Mouse (Mus musculus): ENCODE measurements around the gene Tsc22d1.

The Tsc22d1 gene

GRCm38 (mm10) chr14:76414862-76415780 is at the start of gene Tsc22d1:
TSS of gene Tsc22d1 (plus strand) at chr14:76414961.
- peak; percentile 34 for DNase-seq (ENCODE audit: low spot score)

DNA sequence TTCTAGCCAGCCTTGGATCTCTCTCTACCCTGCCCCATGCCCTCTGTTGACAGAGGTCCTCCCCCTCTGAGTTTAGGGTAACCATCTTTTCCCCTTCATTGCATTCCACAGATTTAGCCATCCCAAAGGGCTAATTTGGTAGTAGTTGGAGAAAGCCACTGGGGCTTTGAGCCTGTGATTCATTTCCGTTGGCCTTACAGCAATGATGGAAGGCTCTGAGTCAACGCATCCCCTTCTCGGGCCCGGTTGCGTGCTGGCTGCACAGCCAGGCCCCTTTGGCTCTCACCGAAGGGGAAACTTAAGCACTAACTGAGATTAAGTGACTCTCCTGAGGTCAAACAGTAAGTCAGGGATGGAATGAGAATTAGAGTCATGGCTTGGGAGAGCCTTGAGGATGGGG is 41.1 kb upstream of the Tsc22d1 start:
- no peak for DNase-seq (ENCODE audit: low spot score)

DNA sequence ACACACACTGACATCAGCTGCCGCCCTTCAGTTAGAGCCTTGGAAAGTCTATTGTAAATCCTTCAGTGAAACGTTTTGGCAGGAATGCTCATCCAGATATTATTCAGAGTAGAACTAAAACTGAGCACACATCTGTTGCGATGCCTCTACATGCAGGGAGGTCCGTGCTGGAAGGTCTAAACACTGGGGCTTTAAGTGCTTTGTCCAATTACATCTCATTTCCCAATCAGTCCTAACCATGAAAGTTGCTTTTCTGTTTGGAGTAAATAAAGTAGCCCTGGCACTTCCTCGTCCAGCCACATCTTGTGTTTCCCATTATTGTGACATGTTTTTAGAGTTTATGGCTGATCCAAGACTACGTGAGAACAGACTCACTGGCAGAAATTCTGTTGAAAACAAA is 40.2 kb upstream of the Tsc22d1 start:
- no peak for DNase-seq (ENCODE audit: low spot score)

- no peak for DNase-seq (ENCODE audit: low spot score)
Measured at GRCm38 (mm10) chr14:76376561-76376960, 38.2 kb upstream of the Tsc22d1 start.

- DNase-seq (ENCODE audit: low spot score) = no peak
Measured at GRCm38 (mm10) chr14:76379411-76379810, 35.4 kb upstream of the Tsc22d1 start.

GRCm38 (mm10) chr14:76388025-76388424 is 26.7 kb upstream of the Tsc22d1 start:
- no peak for DNase-seq (ENCODE audit: low spot score)

GRCm38 (mm10) chr14:76398251-76398650 is 16.5 kb upstream of the Tsc22d1 start:
- DNase-seq (ENCODE audit: low spot score) = no peak

GRCm38 (mm10) chr14:76402574-76402973 is 12.2 kb upstream of the Tsc22d1 start:
- DNase-seq (ENCODE audit: low spot score) = no peak

- DNase-seq (ENCODE audit: low spot score) = no peak
Measured at GRCm38 (mm10) chr14:76409111-76409510, 5.7 kb upstream of the Tsc22d1 start.

- DNase-seq (ENCODE audit: low spot score) = no peak
Measured at GRCm38 (mm10) chr14:76413773-76414121, 1.0 kb upstream of the Tsc22d1 start.

- peak; percentile 98 for DNase-seq (ENCODE audit: low spot score)
Measured at GRCm38 (mm10) chr14:76414122-76414861, 469 bp upstream of the Tsc22d1 start.

GRCm38 (mm10) chr14:76415781-76416301 is 1.1 kb downstream of the Tsc22d1 start:
- peak; percentile 65 for DNase-seq (ENCODE audit: low spot score)

GRCm38 (mm10) chr14:76416366-76417040 is 1.7 kb downstream of the Tsc22d1 start:
- DNase-seq (ENCODE audit: low spot score) = no peak

DNA sequence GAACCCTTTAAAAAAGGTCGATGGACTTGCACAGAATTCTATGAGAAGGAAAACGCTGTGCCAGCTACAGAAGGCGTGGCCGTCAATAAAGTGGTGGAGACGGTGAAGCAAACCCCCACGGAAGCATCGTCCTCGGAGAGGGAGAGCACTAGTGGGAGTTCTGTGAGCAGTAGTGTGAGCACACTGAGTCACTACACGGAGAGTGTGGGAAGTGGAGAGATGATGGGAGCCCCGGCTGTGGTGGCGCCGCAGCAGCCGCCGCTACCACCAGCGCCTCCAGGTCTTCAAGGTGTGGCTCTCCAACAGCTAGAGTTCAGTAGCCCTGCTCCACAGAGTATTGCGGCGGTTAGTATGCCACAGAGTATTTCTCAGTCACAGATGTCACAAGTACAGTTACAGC is 2.6 kb downstream of the Tsc22d1 start:
- no peak for DNase-seq (ENCODE audit: low spot score)

- DNase-seq (ENCODE audit: low spot score) = no peak
Measured at GRCm38 (mm10) chr14:76420726-76421125, 6.0 kb downstream of the Tsc22d1 start.

DNA sequence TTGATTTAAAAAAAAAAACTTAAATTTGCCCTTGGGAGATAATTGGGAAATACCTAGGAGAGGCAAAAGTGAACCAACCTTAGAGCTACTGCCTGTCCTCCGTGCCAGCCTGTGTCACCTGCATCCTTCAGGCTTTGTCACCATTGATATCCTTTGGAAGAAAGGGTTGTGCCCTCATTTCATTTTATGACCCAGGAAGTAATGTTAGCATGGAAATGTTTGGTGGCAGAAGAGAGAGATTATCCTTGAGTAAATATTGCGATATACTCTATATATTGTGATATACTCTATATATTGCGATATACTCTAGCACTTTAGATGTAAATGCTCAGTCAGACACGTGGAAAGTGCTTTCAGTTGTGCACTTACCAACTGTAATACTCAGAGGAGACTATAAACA is 6.4 kb downstream of the Tsc22d1 start:
- DNase-seq (ENCODE audit: low spot score) = no peak

DNA sequence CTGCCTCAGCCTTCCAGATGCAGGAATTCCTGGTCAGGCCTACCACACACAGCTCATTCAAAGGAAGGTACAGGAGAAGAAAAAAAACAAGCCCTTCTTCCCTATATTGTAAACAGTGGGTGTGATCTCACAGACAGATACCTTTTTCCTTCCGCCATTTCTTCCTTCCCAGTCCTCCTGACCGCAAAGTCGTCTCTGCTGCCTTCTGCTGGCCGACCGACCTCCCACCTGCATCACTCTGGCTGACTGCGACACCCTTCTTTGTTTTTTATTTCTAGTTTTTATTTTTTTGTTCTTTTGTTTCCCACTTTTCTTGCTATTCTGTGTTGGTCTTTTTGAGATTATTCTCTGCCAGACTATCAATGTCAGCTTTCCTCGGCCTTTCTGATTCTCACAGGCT is 10.7 kb downstream of the Tsc22d1 start:
- DNase-seq (ENCODE audit: low spot score) = no peak

DNA sequence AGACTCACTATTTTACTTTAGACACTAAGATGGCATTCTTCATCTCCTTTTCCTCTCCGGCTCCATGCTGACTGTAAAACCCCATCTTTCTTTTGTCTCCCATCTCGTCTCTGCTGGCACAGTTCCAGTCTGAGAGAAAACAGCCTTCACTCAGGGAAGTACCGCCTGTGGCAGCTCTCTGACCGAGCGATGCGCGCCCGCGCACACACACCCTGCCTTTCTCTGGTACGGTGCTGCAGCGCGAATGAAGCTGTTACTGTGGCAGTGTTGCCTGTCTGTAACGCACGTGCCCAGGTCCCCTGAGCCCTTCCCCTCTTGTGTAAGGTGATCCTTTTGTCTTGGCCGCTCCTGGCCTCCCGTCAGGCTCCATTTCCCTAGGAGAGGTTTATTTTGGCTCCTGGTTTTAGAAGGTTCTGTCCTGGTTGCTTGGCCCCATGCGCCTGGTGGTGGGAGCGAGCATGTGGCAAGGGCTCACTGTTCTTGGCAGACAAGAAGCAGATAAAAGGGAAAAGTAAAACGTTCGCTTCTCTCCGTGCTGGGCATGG is 11.3 kb downstream of the Tsc22d1 start:
- no peak for DNase-seq (ENCODE audit: low spot score)

GRCm38 (mm10) chr14:76428855-76429254 is 14.1 kb downstream of the Tsc22d1 start:
- DNase-seq (ENCODE audit: low spot score) = no peak

- DNase-seq (ENCODE audit: low spot score) = no peak
Measured at GRCm38 (mm10) chr14:76431918-76432317, 17.2 kb downstream of the Tsc22d1 start.

- DNase-seq (ENCODE audit: low spot score) = no peak
Measured at GRCm38 (mm10) chr14:76432369-76432768, 17.6 kb downstream of the Tsc22d1 start.

DNA sequence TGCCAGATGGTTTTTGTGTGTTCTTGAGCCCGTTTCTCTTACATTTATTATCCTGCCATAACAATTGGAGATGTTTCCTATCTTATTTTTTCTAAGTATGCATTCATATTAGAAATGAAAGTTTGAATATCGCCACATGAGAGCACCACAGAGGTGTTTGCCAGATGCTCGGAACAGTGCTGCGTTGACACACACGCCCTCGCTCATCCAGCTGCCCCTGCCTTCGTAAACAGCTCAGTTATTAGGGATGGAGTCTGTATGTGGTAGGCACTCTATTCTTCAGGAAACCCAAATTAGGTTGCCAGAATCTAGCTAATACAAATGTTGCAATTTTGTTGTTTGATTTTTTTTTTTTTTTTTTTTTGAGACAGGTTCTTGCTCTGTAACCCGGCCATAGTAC is 18.1 kb downstream of the Tsc22d1 start:
- DNase-seq (ENCODE audit: low spot score) = no peak
